Mouse (Mus musculus) spleen, postnatal 0 days (tissue): ENCODE results near the gene Chrm5. TPM values are rescaled to one million over a fixed set of nuclear protein-coding genes. Genes with fewer than 3 reads are reported as not detected.

Source experiments
- polyA plus RNA-seq: library from polyadenylated mRNA; unstranded; fragments of >200 nt; fragmentation: Nextera tagmentation; extraction: Ambion mirVana; gene quantifications from 2 replicates; pipeline ENCODE4 v1.2.1, GENCODE M21; 2015

Gene Chrm5
- not detected in 2 replicates for polyA plus RNA-seq

GRCm38 (mm10) chr2:112480669-112481068 lies at the start of gene Chrm5:
Gene Chrm5 (minus strand): TSS chr2:112480769.

GRCm38 (mm10) chr2:112492856-112493538 lies 12.4 kb upstream of the Chrm5 start, which contains the start of gene Aven:
Gene Aven (plus strand): TSS chr2:112492964.

GRCm38 (mm10) chr2:112454862-112455564 lies 25.6 kb downstream of the Chrm5 start, which contains the start of gene Emc7:
Gene Emc7 (plus strand): TSS chr2:112454997.

Other genes starting within 250 kb of the Chrm5 start
- 5.5 and 8.4 TPM in 2 replicates for gene Lpcat4, start 241.3 kb downstream of the Chrm5 start, polyA plus RNA-seq
- gene Nutm1, start 221.5 kb downstream of the Chrm5 start, polyA plus RNA-seq = 0.04 TPM in 1 of 2 replicates, not detected in the other
- gene Nop10, start 218.8 kb downstream of the Chrm5 start, polyA plus RNA-seq = 190 and 201 TPM in 2 replicates
- gene Slc12a6, start 214.9 kb downstream of the Chrm5 start, polyA plus RNA-seq = 10.8 and 14.1 TPM in 2 replicates
- not detected in 2 replicates for gene Gm21985, start 214.5 kb downstream of the Chrm5 start, polyA plus RNA-seq
- 44.8 and 54.7 TPM in 2 replicates for gene Emc4, start 112.7 kb downstream of the Chrm5 start, polyA plus RNA-seq
- gene Katnbl1, start 101.6 kb downstream of the Chrm5 start, polyA plus RNA-seq = 18.3 and 19.0 TPM in 2 replicates
- gene Emc7, start 25.8 kb downstream of the Chrm5 start, polyA plus RNA-seq = 17.1 and 17.8 TPM in 2 replicates
- 4.6 and 6.2 TPM in 2 replicates for gene Aven, start 12.2 kb upstream of the Chrm5 start, polyA plus RNA-seq